Mouse (Mus musculus) cerebellum, adult 2 months (tissue): Measurements from ENCODE around the gene Limk2.

Source experiments
- CTCF ChIP-seq: fragments of 200-500 bp; IDR thresholded peaks from 2 replicates; pipeline ENCODE4 v1.5.1; 2011; ENCODE audit warnings: low read depth, mild to moderate bottlenecking, control low read depth, low read length, moderate library complexity, borderline replicate concordance; ENCODE audit not compliant: insufficient read depth
- POLR2A ChIP-seq: fragments of 200-500 bp; IDR thresholded peaks from 2 replicates; pipeline ENCODE4 v1.6.1; 2011; ENCODE audit warnings: low read length, control low read depth, borderline replicate concordance; ENCODE audit not compliant: insufficient read depth

DNA sequence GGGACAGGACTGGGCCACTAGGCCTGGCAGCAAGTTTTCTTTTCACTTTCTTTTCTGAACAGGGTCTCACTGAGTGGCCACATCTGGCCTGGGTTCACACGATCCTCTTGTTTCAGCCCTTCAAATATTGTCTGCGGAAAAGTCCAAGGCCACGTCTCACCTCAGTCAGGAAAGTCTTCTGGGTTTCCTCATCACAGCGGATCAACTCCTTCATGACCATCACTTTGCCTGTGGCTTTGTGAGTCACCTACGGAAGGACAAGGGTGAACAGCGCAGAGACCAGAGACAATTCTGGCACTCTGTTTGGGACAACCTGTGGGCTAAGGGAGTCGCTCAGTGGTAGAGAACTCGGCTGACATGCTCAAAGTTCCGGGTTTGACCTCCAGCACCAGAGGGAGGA lies 56.9 kb downstream of the Limk2 start:
- TF ChIP-seq CTCF, result no peak
- TF ChIP-seq POLR2A, result no peak
